Mouse (Mus musculus): Measurements from ENCODE around the gene St7.

- TF ChIP-seq CTCF (IDR thresholded peaks at IDR 0.05; ENCODE audit: borderline replicate concordance, insufficient read depth, low read depth, low read length) (no peak), POLR2A (IDR thresholded peaks at IDR 0.05; ENCODE audit: borderline replicate concordance, insufficient read depth, low read length) (no peak)
Measured at GRCm38 (mm10) chr6:17755902-17756301, 63.2 kb downstream of the St7 start.
